In the genomic region with DNA sequence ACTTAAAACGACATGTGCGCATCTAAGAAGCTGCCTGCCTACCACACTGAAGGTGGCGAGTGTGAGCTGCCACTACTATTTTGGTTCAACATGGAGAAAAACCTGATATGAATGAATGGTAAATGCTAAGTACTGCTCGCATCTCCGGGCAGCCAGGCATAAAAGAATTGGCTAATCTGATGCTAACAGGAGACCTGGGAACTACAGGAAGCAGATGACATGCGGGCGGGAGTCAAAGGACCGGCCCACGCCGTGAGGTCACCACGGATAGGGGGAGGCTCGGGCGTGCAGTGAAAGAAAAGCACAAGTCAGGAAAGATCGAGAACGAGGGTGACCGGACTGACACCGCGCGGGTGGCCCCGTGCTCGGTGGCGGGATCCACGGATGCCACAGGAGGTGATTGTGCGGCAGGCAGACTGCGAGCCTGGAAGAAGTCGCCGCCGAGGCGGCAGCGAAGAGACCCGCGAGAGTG, we compare ENCODE assay signal across 8 mouse cellular contexts. TPM values are rescaled to one million over a fixed set of nuclear protein-coding genes. Genes with fewer than 3 reads are reported as not detected.
DNase-seq lines count a peak whose midpoint lies in the region; ATAC-seq and TF ChIP-seq lines count a peak whose summit lies in the region.

No protein-coding gene starts in this region.

- H3K9ac ChIP-seq in embryonic facial prominence, embryonic 15.5 days = peak overlapping the region; percentile 39
- peak overlapping the region; percentile 84 for H3K9ac ChIP-seq in heart, embryonic 11.5 days (ENCODE audit: low read depth, low read length)
- peak overlapping the region; percentile 74 for H3K9ac ChIP-seq in kidney, embryonic 14.5 days (ENCODE audit: low read depth, low read length)
- H3K9ac ChIP-seq in liver, embryonic 12.5 days = peak overlapping the region; percentile 88
- peak overlapping the region; percentile 72 for H3K9ac ChIP-seq in stomach, embryonic 14.5 days (replicated peaks; ENCODE audit: low read depth, low read length)

- no peaks in the 10 kb centered on the region for H3K9me3 ChIP-seq in embryonic facial prominence, embryonic 15.5 days (replicated peaks)
- no peaks in the 10 kb centered on the region for H3K9me3 ChIP-seq in heart, embryonic 11.5 days (replicated peaks; ENCODE audit: control insufficient read depth, low read length)
- H3K9me3 ChIP-seq in kidney, embryonic 14.5 days (ENCODE audit: control insufficient read depth, low read length) = no peaks in the 10 kb centered on the region
- no peaks in the 10 kb centered on the region for H3K9me3 ChIP-seq in liver, embryonic 12.5 days (replicated peaks)
- no peaks in the 10 kb centered on the region for H3K9me3 ChIP-seq in stomach, embryonic 14.5 days (ENCODE audit: control insufficient read depth, low read depth, low read length)

- peak; percentile 67 for DNase-seq in CD4-positive, CD25-positive, alpha-beta regulatory T cell, adult 2 months (ENCODE audit: low read depth, low spot score)

- peak overlapping the region; percentile 25; the same call in 1 of the 2 replicates for H3K27ac ChIP-seq in bone marrow, adult 2 months (ENCODE audit: control insufficient read depth, insufficient read depth, low read depth, low read length, poor library complexity)
- H3K27ac ChIP-seq in embryonic facial prominence, embryonic 15.5 days (replicated peaks) = no peak overlapping the region
- H3K27ac ChIP-seq in heart, embryonic 11.5 days (ENCODE audit: low read depth, low read length) = peak overlapping the region; percentile 29; the same call in 1 of the 2 replicates
- H3K27ac ChIP-seq in kidney, embryonic 14.5 days (ENCODE audit: low read depth, low read length) = no peak overlapping the region
- peak overlapping the region; percentile 84 for H3K27ac ChIP-seq in liver, embryonic 12.5 days
- no peak overlapping the region for H3K27ac ChIP-seq in stomach, embryonic 14.5 days (ENCODE audit: low read length)

- no peaks in the 10 kb centered on the region for H3K27me3 ChIP-seq in embryonic facial prominence, embryonic 15.5 days
- H3K27me3 ChIP-seq in heart, embryonic 11.5 days (ENCODE audit: control insufficient read depth, insufficient read depth, low read length) = no peaks in the 10 kb centered on the region
- no peaks in the 10 kb centered on the region for H3K27me3 ChIP-seq in kidney, embryonic 14.5 days (ENCODE audit: control insufficient read depth, insufficient read depth, low read length)
- no peaks in the 10 kb centered on the region for H3K27me3 ChIP-seq in liver, embryonic 12.5 days (replicated peaks)
- H3K27me3 ChIP-seq in myocyte (ENCODE audit: control insufficient read depth, insufficient read depth, insufficient read length) = no peaks in the 10 kb centered on the region
- no peaks in the 10 kb centered on the region for H3K27me3 ChIP-seq in stomach, embryonic 14.5 days (ENCODE audit: control insufficient read depth, insufficient read depth, low read length)

- peak overlapping the region; percentile 92 for H3K4me2 ChIP-seq in embryonic facial prominence, embryonic 15.5 days (replicated peaks)
- peak overlapping the region; percentile 95 for H3K4me2 ChIP-seq in heart, embryonic 11.5 days
- peak overlapping the region; percentile 90 for H3K4me2 ChIP-seq in kidney, embryonic 14.5 days (replicated peaks; ENCODE audit: low read depth, low read length)
- H3K4me2 ChIP-seq in liver, embryonic 12.5 days = peak overlapping the region; percentile 91
- H3K4me2 ChIP-seq in myocyte (ENCODE audit: low read depth) = peak overlapping the region; percentile 94
- H3K4me2 ChIP-seq in stomach, embryonic 14.5 days (replicated peaks; ENCODE audit: low read depth, low read length) = peak overlapping the region; percentile 89

- no peaks in the 10 kb centered on the region; the same call in 1 of the 2 replicates for H3K4me1 ChIP-seq in bone marrow, adult 2 months (ENCODE audit: control insufficient read depth, insufficient read depth, low read length)
- peaks cover 6% of the 10 kb centered on the region for H3K4me1 ChIP-seq in embryonic facial prominence, embryonic 15.5 days
- peaks cover 8% of the 10 kb centered on the region; the same call in 1 of the 2 replicates for H3K4me1 ChIP-seq in heart, embryonic 11.5 days (ENCODE audit: control insufficient read depth, insufficient read depth, low read length)
- H3K4me1 ChIP-seq in kidney, embryonic 14.5 days (ENCODE audit: control insufficient read depth, insufficient read depth, low read length) = peaks cover 4% of the 10 kb centered on the region; the same call in 1 of the 2 replicates
- H3K4me1 ChIP-seq in liver, embryonic 12.5 days = peaks cover 22% of the 10 kb centered on the region
- peaks cover 3% of the 10 kb centered on the region; the same call in 1 of the 2 replicates for H3K4me1 ChIP-seq in stomach, embryonic 14.5 days (ENCODE audit: control insufficient read depth, insufficient read depth, low read length)

- ATAC-seq in embryonic facial prominence, embryonic 15.5 days (ENCODE audit: insufficient number of reproducible peaks, low FRiP score, low TSS enrichment, low read depth) = peak; percentile 60; the same call in 1 of the 2 replicates
- ATAC-seq in heart, embryonic 11.5 days (replicated peaks; ENCODE audit: insufficient number of reproducible peaks, low FRiP score, low TSS enrichment) = peak; percentile 57; the same call in 1 of the 2 replicates
- peak; percentile 55 for ATAC-seq in kidney, embryonic 14.5 days (ENCODE audit: low FRiP score, low TSS enrichment)
- ATAC-seq in liver, embryonic 12.5 days = peak; percentile 83
- ATAC-seq in stomach, embryonic 14.5 days (ENCODE audit: insufficient number of reproducible peaks, insufficient read depth, low FRiP score, low read depth) = peak; percentile 63; the same call in 1 of the 2 replicates

- no peaks in the 10 kb centered on the region for H3K79me2 ChIP-seq in myocyte (ENCODE audit: control insufficient read depth, insufficient read depth)

- WGBS in bone marrow, adult 2 months = under 1% methylated on average over 32 of the region's 32 CpGs
- WGBS in embryonic facial prominence, embryonic 15.5 days = under 1% methylated on average over 32 of the region's 32 CpGs
- WGBS in heart, embryonic 11.5 days (ENCODE audit: insufficient replicate concordance) = under 1% methylated on average over 32 of the region's 32 CpGs
- under 1% methylated on average over 32 of the region's 32 CpGs for WGBS in kidney, embryonic 14.5 days
- 0% methylated on average over 32 of the region's 32 CpGs for WGBS in liver, embryonic 12.5 days (ENCODE audit: insufficient replicate concordance)
- 2% methylated on average over 32 of the region's 32 CpGs for WGBS in stomach, embryonic 14.5 days

- no peaks in the 10 kb centered on the region for H3K36me3 ChIP-seq in embryonic facial prominence, embryonic 15.5 days
- H3K36me3 ChIP-seq in heart, embryonic 11.5 days (ENCODE audit: control insufficient read depth, insufficient read depth, low read length) = no peaks in the 10 kb centered on the region
- H3K36me3 ChIP-seq in kidney, embryonic 14.5 days (ENCODE audit: control insufficient read depth, insufficient read depth, low read length) = no peaks in the 10 kb centered on the region; the same call in 1 of the 2 replicates
- H3K36me3 ChIP-seq in liver, embryonic 12.5 days = peaks cover 4% of the 10 kb centered on the region; the same call in 1 of the 2 replicates
- no peaks in the 10 kb centered on the region for H3K36me3 ChIP-seq in myocyte (ENCODE audit: control insufficient read depth, insufficient read depth)
- no peaks in the 10 kb centered on the region for H3K36me3 ChIP-seq in stomach, embryonic 14.5 days (ENCODE audit: control insufficient read depth, insufficient read depth, low read length)

- peak overlapping the region; percentile 85 for H3K4me3 ChIP-seq in bone marrow, adult 2 months (replicated peaks; ENCODE audit: control insufficient read depth, low read depth, low read length)
- peak overlapping the region; percentile 59 for H3K4me3 ChIP-seq in embryonic facial prominence, embryonic 15.5 days (replicated peaks)
- peak overlapping the region; percentile 96 for H3K4me3 ChIP-seq in heart, embryonic 11.5 days (ENCODE audit: low read depth, low read length)
- H3K4me3 ChIP-seq in kidney, embryonic 14.5 days (ENCODE audit: low read length) = peak overlapping the region; percentile 96
- H3K4me3 ChIP-seq in liver, embryonic 12.5 days = peak overlapping the region; percentile 94
- peak overlapping the region; percentile 77 for H3K4me3 ChIP-seq in myocyte
- H3K4me3 ChIP-seq in stomach, embryonic 14.5 days (ENCODE audit: low read depth, low read length) = peak overlapping the region; percentile 88

- peak overlapping the region; percentile 84 for H3ac ChIP-seq in myocyte (ENCODE audit: control insufficient read depth, insufficient read length)

- TF ChIP-seq CTCF in bone marrow, adult 2 months (IDR thresholded peaks at IDR 0.05; ENCODE audit: control insufficient read depth, insufficient read depth, low read length) = no peak

- no peak for TF ChIP-seq POLR2A in bone marrow, adult 2 months (IDR thresholded peaks at IDR 0.05; ENCODE audit: borderline replicate concordance, control insufficient read depth, low read depth, low read length)
- no peak for TF ChIP-seq POLR2A in myocyte (IDR thresholded peaks at IDR 0.05; ENCODE audit: insufficient read length, low read depth)

TF ChIP-seq in myocyte, 11 proteins besides CTCF, POLR2A, EP300 and RAD21 (continues in another document):
- no peak for TF ChIP-seq CEBPB (IDR thresholded peaks at IDR 0.05; ENCODE audit: insufficient read depth, poor library complexity, severe bottlenecking)

RNA-seq across cellular contexts. Expression of a gene that starts 0.6 kb away (rescaled TPM):
- 3.3 and 6.4 TPM in 2 replicates for polyA plus RNA-seq in bone marrow, adult 2 months (2011; ENCODE audit: insufficient read depth, insufficient read length, low replicate concordance, missing spikeins)
- polyA plus RNA-seq in embryonic facial prominence, embryonic 15.5 days (2015; fragmentation: Nextera tagmentation; extraction: Ambion mirVana) = 15.1 TPM in 2 replicates
- 10.6 and 13.1 TPM in 2 replicates for polyA plus RNA-seq in heart, embryonic 11.5 days (2014; fragmentation: Nextera tagmentation; extraction: Ambion mirVana)
- polyA plus RNA-seq in kidney, embryonic 14.5 days (2014; fragmentation: Nextera tagmentation; extraction: Ambion mirVana) = 13.8 and 20.1 TPM in 2 replicates
- polyA plus RNA-seq in liver, embryonic 12.5 days (2016; fragmentation: Nextera tagmentation; extraction: Ambion mirVana) = 18.5 and 18.9 TPM in 2 replicates
- 6.6 TPM for polyA plus RNA-seq in myocyte (2012; fragmentation: generic; extraction: Trizol)
- polyA plus RNA-seq in stomach, embryonic 14.5 days (2014; fragmentation: Nextera tagmentation; extraction: Ambion mirVana) = 16.0 and 16.6 TPM in 2 replicates

RNA-seq across cellular contexts. Expression of a gene that starts 34.1 kb away (rescaled TPM):
- 0.25 and 0.90 TPM in 2 replicates for polyA plus RNA-seq in bone marrow, adult 2 months (2011; ENCODE audit: insufficient read depth, insufficient read length, low replicate concordance, missing spikeins)
- polyA plus RNA-seq in embryonic facial prominence, embryonic 15.5 days (2015; fragmentation: Nextera tagmentation; extraction: Ambion mirVana) = 33.4 and 36.4 TPM in 2 replicates
- 0.93 and 1.1 TPM in 2 replicates for polyA plus RNA-seq in heart, embryonic 11.5 days (2014; fragmentation: Nextera tagmentation; extraction: Ambion mirVana)
- polyA plus RNA-seq in kidney, embryonic 14.5 days (2014; fragmentation: Nextera tagmentation; extraction: Ambion mirVana) = 12.1 and 12.4 TPM in 2 replicates
- 0.37 and 0.39 TPM in 2 replicates for polyA plus RNA-seq in liver, embryonic 12.5 days (2016; fragmentation: Nextera tagmentation; extraction: Ambion mirVana)
- 2.2 TPM for polyA plus RNA-seq in myocyte (2012; fragmentation: generic; extraction: Trizol)
- polyA plus RNA-seq in stomach, embryonic 14.5 days (2014; fragmentation: Nextera tagmentation; extraction: Ambion mirVana) = 1.7 and 2.0 TPM in 2 replicates

Comparison
In these comparisons a context has a peak if more than half of its experiments do, and no peak if none do; other contexts are left out.
1. H3K27ac ChIP-seq: peak in bone marrow, adult 2 months (single experiment), heart, embryonic 11.5 days (single experiment) and liver, embryonic 12.5 days (single experiment); none in embryonic facial prominence, embryonic 15.5 days (single experiment), kidney, embryonic 14.5 days (single experiment) and stomach, embryonic 14.5 days (single experiment).
2. Peak in every context shown above with its lines, with median percentiles within 50 percentile points of each other: H3K4me3 ChIP-seq, ATAC-seq, H3K4me2 ChIP-seq and H3K9ac ChIP-seq.